Mouse (Mus musculus): ENCODE measurements around the gene Urad. TPM values are rescaled to one million over a fixed set of nuclear protein-coding genes. Genes with fewer than 3 reads are reported as not detected.

Urad gene
- polyA plus RNA-seq, 1 experiment from 2014 or later: not detected

DNA sequence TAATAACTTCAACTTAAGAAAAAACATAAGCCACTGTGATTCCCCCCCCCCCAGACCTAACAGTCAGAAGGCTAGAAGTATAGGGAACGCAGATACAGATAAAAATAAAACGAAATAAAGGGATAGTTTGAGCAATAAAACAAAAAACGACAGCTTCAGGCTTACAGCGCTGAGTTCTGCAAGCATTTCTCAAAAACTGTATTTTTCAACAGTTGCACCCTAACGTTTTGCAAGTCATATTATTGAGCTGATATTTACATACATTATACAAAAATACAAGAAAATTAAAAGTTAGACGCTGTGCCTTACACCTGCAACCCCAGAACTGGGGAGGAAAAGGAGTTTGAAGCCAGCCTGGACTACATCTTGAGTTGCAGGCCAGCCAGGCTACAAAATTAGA, 52.9 kb downstream of the Urad start:
- Histone ChIP-seq H3K27me3 (replicated peaks; ENCODE audit: insufficient read depth, low read length) (peaks cover 54% of the 10 kb centered on the region), H3K4me2 (replicated peaks; ENCODE audit: low read depth, low read length) (no peak overlapping the region), H3K9ac (replicated peaks; ENCODE audit: low read depth) (no peak overlapping the region), H3K36me3 (ENCODE audit: insufficient read depth, low read length) (no peaks in the 10 kb centered on the region), H3K9me3 (ENCODE audit: low read length) (no peaks in the 10 kb centered on the region), H3K4me3 (ENCODE audit: low read depth, low read length) (no peak overlapping the region), H3K4me1 (ENCODE audit: insufficient read depth, low read depth, low read length) (no peaks in the 10 kb centered on the region), H3K27ac (ENCODE audit: low read length) (no peak overlapping the region)
- WGBS: 8% methylated on average over 6 of the region's 6 CpGs
- no peak for TF ChIP-seq EP300 (IDR thresholded peaks at IDR 0.05)
- no peak for TF ChIP-seq CTCF (IDR thresholded peaks at IDR 0.05)
- DNase-seq (ENCODE audit: low spot score) (no peak), ATAC-seq (no peak)

DNA sequence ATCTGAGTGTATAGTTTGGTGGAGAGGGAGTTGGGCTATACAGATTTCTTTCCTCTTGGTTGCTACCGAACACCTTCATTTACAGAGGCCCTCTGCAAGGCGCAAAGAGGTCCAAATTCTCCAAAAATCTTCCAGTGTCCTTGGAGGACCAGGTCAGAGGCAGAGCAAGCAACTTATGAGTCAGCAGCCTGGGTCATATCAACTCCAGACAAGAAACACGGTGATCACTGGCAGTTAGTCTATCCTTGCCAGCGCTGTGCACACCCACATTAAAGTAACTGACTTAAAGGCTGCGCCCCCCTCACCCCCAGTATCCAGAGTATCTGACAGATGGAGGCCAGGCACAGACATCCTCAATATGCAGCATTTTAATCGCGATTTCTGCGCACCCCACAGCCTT, 53.5 kb downstream of the Urad start:
- no peak overlapping the region for H3K27ac ChIP-seq (ENCODE audit: low read length)
- 6% methylated on average over 8 of the region's 8 CpGs for WGBS
- DNase-seq (ENCODE audit: low spot score): no peak
- no peaks in the 10 kb centered on the region for H3K36me3 ChIP-seq (ENCODE audit: insufficient read depth, low read length)
- H3K4me2 ChIP-seq (replicated peaks; ENCODE audit: low read depth, low read length): no peak overlapping the region
- no peak for ATAC-seq
- H3K9me3 ChIP-seq (ENCODE audit: low read length): no peaks in the 10 kb centered on the region
- peaks cover 53% of the 10 kb centered on the region for H3K27me3 ChIP-seq (replicated peaks; ENCODE audit: insufficient read depth, low read length)
- no peak overlapping the region for H3K9ac ChIP-seq (replicated peaks; ENCODE audit: low read depth)
- no peak for TF ChIP-seq EP300 (IDR thresholded peaks at IDR 0.05)
- no peak for TF ChIP-seq CTCF (IDR thresholded peaks at IDR 0.05)
- no peak overlapping the region for H3K4me3 ChIP-seq (ENCODE audit: low read depth, low read length)
- no peaks in the 10 kb centered on the region for H3K4me1 ChIP-seq (ENCODE audit: insufficient read depth, low read depth, low read length)

DNA sequence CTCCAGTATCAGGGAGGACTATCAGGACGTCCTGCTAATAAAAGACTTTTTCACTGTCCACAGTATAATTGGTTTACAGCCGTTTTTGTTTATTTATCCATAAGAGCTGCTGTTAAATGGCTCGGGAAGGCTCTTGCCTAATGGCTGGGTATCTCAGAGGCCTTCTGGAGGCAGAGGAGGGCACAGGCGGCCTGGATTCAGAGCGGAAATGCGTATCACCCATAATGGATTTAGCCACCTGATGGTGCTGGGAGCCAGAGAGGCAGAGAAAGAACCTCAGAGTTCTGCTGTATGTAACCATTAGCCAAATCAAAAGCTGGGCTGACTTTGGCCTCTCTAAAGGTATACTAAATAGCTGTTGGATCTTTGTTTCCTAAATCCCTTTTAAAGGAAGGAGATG, 54.8 kb downstream of the Urad start:
- Histone ChIP-seq H3K27me3 (replicated peaks; ENCODE audit: insufficient read depth, low read length) (peaks cover 47% of the 10 kb centered on the region), H3K4me2 (replicated peaks; ENCODE audit: low read depth, low read length) (no peak overlapping the region), H3K9me3 (ENCODE audit: low read length) (no peaks in the 10 kb centered on the region), H3K27ac (ENCODE audit: low read length) (no peak overlapping the region), H3K4me3 (ENCODE audit: low read depth, low read length) (no peak overlapping the region), H3K36me3 (ENCODE audit: insufficient read depth, low read length) (no peaks in the 10 kb centered on the region), H3K9ac (replicated peaks; ENCODE audit: low read depth) (no peak overlapping the region), H3K4me1 (ENCODE audit: insufficient read depth, low read depth, low read length) (no peaks in the 10 kb centered on the region)
- no peak for TF ChIP-seq CTCF (IDR thresholded peaks at IDR 0.05)
- no peak for TF ChIP-seq EP300 (IDR thresholded peaks at IDR 0.05)
- ATAC-seq (no peak), DNase-seq (ENCODE audit: low spot score) (no peak)
- WGBS: 14% methylated on average over 6 of the region's 6 CpGs

Small RNA genes lying within 50 kb of the gene (microRNA-seq; reads per million reads assigned to microRNA genes)
- gene Mir7k: not detected

Other genes starting within 250 kb of the Urad start
- gene Lnx2, start 245.9 kb downstream of the Urad start, polyA plus RNA-seq (2015; fragmentation: Nextera tagmentation; extraction: Ambion mirVana): 12.4 and 14.5 TPM in 2 replicates
- 106 and 107 TPM in 2 replicates for gene Polr1d, start 245.4 kb downstream of the Urad start, polyA plus RNA-seq (2015; fragmentation: Nextera tagmentation; extraction: Ambion mirVana)
- gene Gsx1, start 133.7 kb downstream of the Urad start, polyA plus RNA-seq (2015; fragmentation: Nextera tagmentation; extraction: Ambion mirVana): not detected in 2 replicates
- not detected in 2 replicates for gene Pdx1, start 52.5 kb downstream of the Urad start, polyA plus RNA-seq (2015; fragmentation: Nextera tagmentation; extraction: Ambion mirVana)
- gene Cdx2, start 15.2 kb downstream of the Urad start, polyA plus RNA-seq (2015; fragmentation: Nextera tagmentation; extraction: Ambion mirVana): not detected in 2 replicates
- 0.24 and 0.31 TPM in 2 replicates for gene Flt3, start 78.0 kb upstream of the Urad start, polyA plus RNA-seq (2015; fragmentation: Nextera tagmentation; extraction: Ambion mirVana)
- gene Pan3, start 107.7 kb upstream of the Urad start, polyA plus RNA-seq (2015; fragmentation: Nextera tagmentation; extraction: Ambion mirVana): 77.8 and 79.6 TPM in 2 replicates